Mouse (Mus musculus) limb, embryonic 14.5 days (tissue): ENCODE measurements around the gene Armc5. TPM values are rescaled to one million over a fixed set of nuclear protein-coding genes. Genes with fewer than 3 reads are reported as not detected.

Experiments used
- ATAC-seq: fragments of 200-750 bp; cut with Nextera tagmentation; 2 replicates; pipeline ENCODE4 v1.8.0; 2017; ENCODE audit warnings: low read depth, moderate number of reproducible peaks, moderate TSS enrichment; ENCODE audit not compliant: low FRiP score
- DNase-seq: peaks from one replicate; pipeline ENCODE4 v3.0.0-alpha.2; 2015; ENCODE audit warnings: low spot score
- H3K27ac ChIP-seq: fragments of 300-500 bp; sonication (generic); replicated peaks from 2 replicates; pipeline ENCODE4 v1.5.1; 2014; ENCODE audit warnings: low read depth, mild to moderate bottlenecking, low read length, moderate library complexity, mixed read lengths
- H3K27me3 ChIP-seq: fragments of 300-500 bp; sonication (generic); 2 replicates; pipeline ENCODE4 v1.6.1; 2014; ENCODE audit warnings: low read length, mixed read lengths; ENCODE audit not compliant: control insufficient read depth, insufficient read depth
- H3K36me3 ChIP-seq: fragments of 300-500 bp; sonication (generic); 2 replicates; pipeline ENCODE4 v1.6.1; 2014; ENCODE audit warnings: mild to moderate bottlenecking, low read length, moderate library complexity, mixed read lengths; ENCODE audit not compliant: control insufficient read depth, insufficient read depth
- H3K4me1 ChIP-seq: fragments of 300-500 bp; sonication (generic); 2 replicates; pipeline ENCODE4 v1.6.1; 2014; ENCODE audit warnings: antibody characterized with exemption, low read length, mixed read lengths; ENCODE audit not compliant: control insufficient read depth, insufficient read depth
- H3K4me2 ChIP-seq: fragments of 300-500 bp; sonication (generic); replicated peaks from 2 replicates; pipeline ENCODE4 v1.6.1; 2014; ENCODE audit warnings: low read depth, mild to moderate bottlenecking, low read length, moderate library complexity; ENCODE audit not compliant: severe bottlenecking
- H3K4me3 ChIP-seq: fragments of 300-500 bp; sonication (generic); replicated peaks from 2 replicates; pipeline ENCODE4 v1.5.1; 2014; ENCODE audit warnings: low read length
- H3K9ac ChIP-seq: fragments of 300-500 bp; sonication (generic); 2 replicates; pipeline ENCODE4 v1.6.1; 2014; ENCODE audit warnings: mild to moderate bottlenecking, low read depth, low read length, moderate library complexity; ENCODE audit not compliant: severe bottlenecking
- H3K9me3 ChIP-seq: fragments of 300-500 bp; sonication (generic); 2 replicates; pipeline ENCODE4 v1.6.1; 2016; ENCODE audit warnings: low read length; ENCODE audit not compliant: control insufficient read depth
- POLR2A ChIP-seq: fragments of 200-500 bp; IDR thresholded peaks from 2 replicates; pipeline ENCODE4 v1.8.0; 2012; ENCODE audit warnings: inconsistent platforms, mild to moderate bottlenecking, moderate library complexity, borderline replicate concordance; ENCODE audit not compliant: insufficient read depth, insufficient read length; ENCODE audit errors: extremely low read depth
- WGBS: fragments of 180-500 bp; shearing (Covaris S2); extraction: QIAGEN DNeasy Blood & Tissue Kit; methylation state at CpG from one replicate; pipeline ENCODE4 v1.1.7; 2014; 5-methylcytosine and 5-hydroxymethylcytosine counted together
- polyA plus RNA-seq, 2 experiments: library from polyadenylated mRNA; depleted of rRNA in 1 of 2; stranded (reverse) in 1 of 2; unstranded in 1 of 2; fragments of >200 nt; fragmentation: Nextera tagmentation in 1 of 2; extraction: Ambion mirVana in 1 of 2; gene quantifications; 2 replicates each; pipeline versions ENCODE4 v1.2.1 to v1.2.3; 2012 to 2014

Armc5 gene
- polyA plus RNA-seq, 2 experiments, result 14.5 to 21.2 TPM

DNA sequence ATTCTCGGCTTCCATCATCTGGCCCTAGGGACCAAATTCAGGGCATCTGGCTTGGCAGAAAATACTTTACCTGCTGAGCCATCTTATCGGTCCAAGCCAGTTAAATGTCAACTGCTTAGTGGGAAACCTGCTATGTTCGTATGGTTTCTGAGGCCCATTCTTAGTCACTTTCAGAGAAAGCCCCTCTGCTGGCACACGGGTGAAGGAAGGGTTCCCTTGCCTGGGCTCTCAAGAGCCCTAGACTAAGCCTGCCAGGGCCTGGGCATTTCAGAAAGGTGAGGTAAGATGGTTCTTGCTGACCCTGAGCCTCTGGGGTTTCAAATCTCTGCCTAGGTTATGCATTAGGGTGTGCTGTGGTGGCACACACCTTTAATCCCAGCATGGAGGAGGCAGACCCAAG is 8.4 kb downstream of the Armc5 start:
- Histone ChIP-seq H3K4me3 (no peak overlapping the region), H3K27me3 (no peaks in the 10 kb centered on the region), H3K36me3 (peaks cover 47% of the 10 kb centered on the region), H3K4me2 (peak overlapping the region; percentile 56; the same call in 1 of the 2 replicates), H3K27ac (peak overlapping the region; percentile 79; the same call in 1 of the 2 replicates), H3K4me1 (peaks cover 18% of the 10 kb centered on the region), H3K9me3 (no peaks in the 10 kb centered on the region), H3K9ac (no peak overlapping the region)
- DNase-seq (no peak), ATAC-seq (no peak)
- no peak for TF ChIP-seq POLR2A
- WGBS, result 80% methylated on average over 4 of the region's 4 CpGs

DNA sequence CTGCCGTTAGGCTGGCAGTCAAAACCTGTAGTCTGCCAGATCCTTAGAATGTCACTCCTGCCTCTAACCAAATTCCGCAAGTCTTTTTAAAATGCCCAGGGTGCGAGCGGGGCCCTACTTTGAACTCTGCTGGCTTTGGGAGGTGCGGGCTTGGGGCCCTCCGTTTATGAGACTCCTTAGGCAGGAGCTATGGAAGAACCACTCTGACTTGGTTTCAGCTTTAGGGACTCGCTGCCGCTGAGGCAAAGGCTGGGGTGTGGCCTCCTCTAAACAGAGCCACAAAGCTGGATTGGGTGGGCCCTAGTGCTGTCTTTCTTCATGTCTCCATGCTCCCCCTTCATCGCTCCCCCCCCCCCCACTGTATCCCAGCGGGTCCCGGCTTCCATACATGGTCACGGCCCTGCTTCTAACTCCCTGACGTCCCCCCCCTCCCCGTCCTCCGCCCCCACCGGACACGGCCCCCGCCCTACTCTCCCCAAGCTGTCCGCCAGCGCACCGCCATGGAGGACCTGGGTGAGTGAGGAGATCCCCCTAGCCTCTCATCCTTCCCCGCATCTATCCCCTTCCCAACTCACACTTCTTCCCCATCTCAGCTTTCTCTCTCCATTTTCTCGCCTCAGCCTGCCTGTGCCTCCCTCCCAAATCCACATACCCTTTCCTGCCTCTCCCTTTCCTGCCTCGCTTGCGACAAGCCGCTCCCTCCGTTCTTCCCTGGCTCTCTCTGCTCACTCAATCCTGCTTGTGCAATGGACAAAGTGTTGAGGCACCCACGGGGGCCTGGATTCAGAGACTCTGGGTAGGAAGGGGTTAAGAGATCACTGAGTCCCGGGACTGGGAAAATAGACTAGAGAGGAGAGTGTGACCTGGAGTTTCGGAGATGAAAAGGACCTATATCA is 9.6 kb downstream of the Armc5 start, which contains the start of gene Tgfb1i1:
Gene Tgfb1i1, plus strand, starts transcription at position 317 of the 896 bp plus-strand sequence.
- peak; percentile 76 for ATAC-seq
- DNase-seq, result peak; percentile 76
- Histone ChIP-seq H3K36me3 (peaks cover 43% of the 10 kb centered on the region), H3K4me2 (peak within 1 kb of the TSS; percentile 56), H3K9me3 (no peaks in the 10 kb centered on the region), H3K27me3 (no peaks in the 10 kb centered on the region), H3K27ac (peak within 1 kb of the TSS; percentile 79), H3K9ac (peak within 1 kb of the TSS; percentile 61), H3K4me3 (peak within 1 kb of the TSS; percentile 45), H3K4me1 (peaks cover 18% of the 10 kb centered on the region)
- under 1% methylated on average over 21 of the region's 30 CpGs for WGBS
- TF ChIP-seq POLR2A, result no peak; the same call in 1 of the 2 replicates

DNA sequence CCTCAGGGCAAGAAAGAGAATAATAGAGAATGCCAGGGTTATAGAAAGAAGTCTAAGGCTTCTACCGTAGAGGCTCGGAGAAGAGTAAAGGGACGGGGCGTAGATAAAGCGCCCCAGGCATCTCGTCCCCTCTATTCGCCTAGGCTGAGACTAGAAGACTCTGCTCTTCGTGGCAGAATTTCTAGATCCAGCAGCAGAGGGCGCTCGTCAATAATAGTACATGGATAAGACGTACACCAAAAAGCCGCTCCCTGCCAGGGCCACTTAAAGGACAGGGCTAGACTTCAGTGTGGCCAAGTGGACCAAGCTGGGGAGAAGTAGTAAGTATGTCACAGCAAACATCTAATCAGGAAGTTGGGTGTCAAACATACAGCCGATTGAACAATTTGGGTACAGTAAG is 10.3 kb downstream of the Armc5 start:
- WGBS, result 2% methylated on average over 13 of the region's 13 CpGs
- ATAC-seq (peak; percentile 76), DNase-seq (peak; percentile 96)
- Histone ChIP-seq H3K9ac (peak overlapping the region; percentile 61), H3K9me3 (no peaks in the 10 kb centered on the region), H3K36me3 (peaks cover 38% of the 10 kb centered on the region), H3K4me2 (peak overlapping the region; percentile 56), H3K4me3 (peak overlapping the region; percentile 45), H3K27me3 (no peaks in the 10 kb centered on the region), H3K27ac (peak overlapping the region; percentile 79), H3K4me1 (peaks cover 24% of the 10 kb centered on the region)
- TF ChIP-seq POLR2A, result no peak

DNA sequence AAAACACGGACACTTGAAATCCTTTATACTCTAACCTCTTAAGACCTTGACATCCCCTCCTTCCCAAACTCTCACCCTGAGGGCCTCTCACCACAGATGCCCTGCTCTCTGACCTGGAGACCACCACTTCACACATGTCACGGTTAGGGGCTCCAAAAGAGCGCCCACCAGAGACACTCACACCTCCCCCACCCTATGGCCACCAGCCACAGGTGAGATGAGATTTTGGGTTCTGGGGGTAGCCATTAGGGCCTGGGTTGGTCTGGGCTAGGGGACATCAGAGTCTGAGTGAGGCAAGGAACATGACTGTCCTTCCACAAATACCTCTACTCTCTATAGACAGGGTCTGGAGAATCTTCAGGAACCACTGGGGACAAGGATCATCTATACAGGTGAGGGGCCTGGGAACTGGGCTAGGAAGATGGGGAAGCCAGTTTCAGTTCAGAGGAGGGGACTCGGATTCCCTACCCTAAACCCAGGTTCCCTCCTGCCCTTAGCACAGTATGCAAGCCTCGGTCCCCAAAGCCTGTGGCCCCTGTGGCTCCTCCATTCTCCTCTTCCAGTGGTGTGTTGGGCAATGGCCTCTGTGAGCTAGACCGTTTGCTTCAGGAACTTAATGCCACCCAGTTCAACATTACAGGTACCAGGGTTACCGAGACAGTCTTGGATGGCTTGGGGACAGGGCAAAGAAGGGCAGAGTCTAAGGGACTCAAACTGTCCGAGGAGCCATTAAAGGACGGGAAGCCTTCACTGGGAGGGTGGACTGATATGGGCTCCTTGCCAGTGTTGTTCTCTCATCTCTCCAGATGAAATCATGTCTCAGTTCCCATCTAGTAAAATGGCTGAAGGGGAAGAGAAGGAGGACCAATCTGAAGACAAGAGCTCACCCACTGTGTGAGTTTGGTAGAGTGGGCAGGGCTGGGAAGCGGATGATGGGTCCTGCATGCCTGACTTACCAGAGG is 11.2 kb downstream of the Armc5 start:
- DNase-seq, result no peak
- H3K36me3 ChIP-seq, result peaks cover 35% of the 10 kb centered on the region
- H3K9me3 ChIP-seq, result no peaks in the 10 kb centered on the region
- peak overlapping the region; percentile 61; the same call in 1 of the 2 replicates for H3K9ac ChIP-seq
- peak overlapping the region; percentile 56 for H3K4me2 ChIP-seq
- no peak for ATAC-seq
- TF ChIP-seq POLR2A, result no peak
- peaks cover 28% of the 10 kb centered on the region for H3K4me1 ChIP-seq
- H3K4me3 ChIP-seq, result peak overlapping the region; percentile 45; the same call in 1 of the 2 replicates
- WGBS, result 78% methylated on average over 10 of the region's 10 CpGs
- H3K27ac ChIP-seq, result no peak overlapping the region
- no peaks in the 10 kb centered on the region for H3K27me3 ChIP-seq

DNA sequence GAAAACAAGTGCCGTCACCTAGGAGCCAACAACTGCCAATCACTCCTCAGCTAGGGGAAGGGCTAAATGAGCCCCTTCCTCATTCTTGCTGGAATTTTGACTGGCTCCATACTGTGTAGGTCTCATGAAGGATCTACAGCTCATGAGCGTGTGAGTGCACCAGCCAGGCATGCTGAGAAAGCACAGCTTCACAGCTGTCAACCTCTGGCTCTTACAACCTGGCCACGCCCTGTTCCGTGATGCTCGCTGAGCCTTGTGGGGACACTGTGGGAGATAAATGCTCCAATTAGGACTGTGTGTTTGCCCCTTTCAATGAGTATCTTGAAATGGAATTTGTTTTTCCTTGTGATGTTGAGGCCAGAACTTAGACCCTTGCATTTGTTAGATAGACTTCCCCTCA is 12.9 kb downstream of the Armc5 start:
- Histone ChIP-seq H3K27ac (no peak overlapping the region), H3K9me3 (no peaks in the 10 kb centered on the region), H3K4me2 (no peak overlapping the region), H3K9ac (no peak overlapping the region), H3K27me3 (no peaks in the 10 kb centered on the region), H3K4me1 (peaks cover 28% of the 10 kb centered on the region), H3K36me3 (peaks cover 28% of the 10 kb centered on the region), H3K4me3 (no peak overlapping the region)
- DNase-seq, result no peak
- ATAC-seq, result no peak
- WGBS, result 83% methylated on average over 5 of the region's 5 CpGs
- TF ChIP-seq POLR2A, result no peak
